Mouse (Mus musculus) cortical plate, adult 2 months (tissue): Measurements from ENCODE around the gene Dffa.

ENCODE experiments used
- CTCF ChIP-seq: fragments of 200-500 bp; IDR thresholded peaks from 2 replicates; pipeline ENCODE4 v1.5.1; 2011; ENCODE audit warnings: mild to moderate bottlenecking, control low read depth, low read length; ENCODE audit not compliant: insufficient read depth; ENCODE audit errors: extremely low read depth
- POLR2A ChIP-seq: fragments of 200-500 bp; IDR thresholded peaks from 2 replicates; pipeline ENCODE4 v1.6.1; 2011; ENCODE audit warnings: mild to moderate bottlenecking, low read length, control low read depth; ENCODE audit not compliant: insufficient read depth; ENCODE audit errors: extremely low read depth

- TF ChIP-seq POLR2A (no peak), CTCF (no peak)
Observed at GRCm38 (mm10) chr4:149147528-149147927, 43.6 kb downstream of the Dffa start.
